Mouse (Mus musculus): ENCODE measurements at regions not wholly inside any gene's neighbourhood (a gene's known extent, or its start where the extent isn't known, plus 50 kb on each side); places are given as distances from the start of the nearest gene placed in this dataset.

- Histone ChIP-seq H3K79me2 (ENCODE audit: control insufficient read depth, insufficient read depth) (no peaks in the 10 kb centered on the region), H3K4me3 (ENCODE audit: insufficient read depth, poor library complexity, severe bottlenecking) (no peak overlapping the region), H3ac (ENCODE audit: control insufficient read depth, insufficient read length, low read depth) (no peak overlapping the region), H3K27me3 (ENCODE audit: control insufficient read depth, insufficient read depth, insufficient read length) (no peaks in the 10 kb centered on the region), H3K36me3 (ENCODE audit: control insufficient read depth, insufficient read depth) (no peaks in the 10 kb centered on the region), H3K79me3 (ENCODE audit: low read depth) (no peaks in the 10 kb centered on the region)
- no peak for TF ChIP-seq FOSL1 (IDR thresholded peaks at IDR 0.05; ENCODE audit: insufficient read depth, low read length, poor library complexity, severe bottlenecking)
- TF ChIP-seq MYOD1 (IDR thresholded peaks at IDR 0.05; ENCODE audit: control insufficient read depth, insufficient read length, low read depth) = no peak
- no peak for TF ChIP-seq MYOG (IDR thresholded peaks at IDR 0.05; ENCODE audit: control insufficient read depth, extremely low read depth, insufficient read length)
- no peak for TF ChIP-seq CTCF (IDR thresholded peaks at IDR 0.05; ENCODE audit: control insufficient read depth, insufficient read depth, insufficient read length)
- TF ChIP-seq USF1 (IDR thresholded peaks at IDR 0.05; ENCODE audit: low read depth) = no peak
- no peak for TF ChIP-seq CEBPB (IDR thresholded peaks at IDR 0.05; ENCODE audit: low read depth)
- TF ChIP-seq MAX (IDR thresholded peaks at IDR 0.05) = no peak
These were observed 132.4 kb downstream of the Bmp2 start for GRCm38 (mm10) chr2:133684367-133684766.

- Histone ChIP-seq H3K27me3 (ENCODE audit: control insufficient read depth, insufficient read depth, insufficient read length) (no peaks in the 10 kb centered on the region), H3K4me3 (ENCODE audit: insufficient read depth, poor library complexity, severe bottlenecking) (no peak overlapping the region), H3ac (ENCODE audit: control insufficient read depth, insufficient read length, low read depth) (no peak overlapping the region), H3K79me3 (ENCODE audit: low read depth) (no peaks in the 10 kb centered on the region), H3K36me3 (ENCODE audit: control insufficient read depth, insufficient read depth) (no peaks in the 10 kb centered on the region), H3K79me2 (ENCODE audit: control insufficient read depth, insufficient read depth) (no peaks in the 10 kb centered on the region)
- TF ChIP-seq CTCF (IDR thresholded peaks at IDR 0.05; ENCODE audit: control insufficient read depth, insufficient read depth, insufficient read length) (no peak), MYOG (IDR thresholded peaks at IDR 0.05; ENCODE audit: control insufficient read depth, extremely low read depth, insufficient read length) (no peak), MAX (IDR thresholded peaks at IDR 0.05) (no peak), USF1 (IDR thresholded peaks at IDR 0.05; ENCODE audit: low read depth) (no peak), CEBPB (IDR thresholded peaks at IDR 0.05; ENCODE audit: low read depth) (no peak)
These were observed 136.3 kb downstream of the Bmp2 start for GRCm38 (mm10) chr2:133688121-133688787.

DNA sequence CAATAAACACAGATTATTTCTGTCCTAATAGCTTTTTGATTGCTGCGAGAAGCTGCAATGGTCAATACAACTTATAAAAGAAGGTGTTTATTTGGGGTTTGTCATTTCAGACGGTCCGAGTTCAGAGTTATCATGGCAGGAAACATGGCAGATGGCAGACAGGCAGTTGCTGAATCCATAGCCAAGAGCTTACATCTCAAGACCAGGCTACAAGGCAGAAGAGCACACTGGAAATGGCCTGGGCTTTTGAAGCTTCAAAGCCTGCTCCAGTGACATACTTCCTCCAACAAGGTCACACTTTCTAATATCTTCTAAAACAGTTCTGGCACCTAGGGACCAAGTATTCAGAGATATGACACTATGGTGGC, 136.8 kb downstream of the Bmp2 start:
- no peak for TF ChIP-seq CTCF (IDR thresholded peaks at IDR 0.05; ENCODE audit: control insufficient read depth, insufficient read depth, insufficient read length)
- no peak for TF ChIP-seq USF1 (IDR thresholded peaks at IDR 0.05; ENCODE audit: low read depth)
- no peak for TF ChIP-seq FOSL1 (IDR thresholded peaks at IDR 0.05; ENCODE audit: insufficient read depth, low read length, poor library complexity, severe bottlenecking)
- TF ChIP-seq CEBPB (IDR thresholded peaks at IDR 0.05; ENCODE audit: low read depth) = no peak
- no peak for TF ChIP-seq MYOG (IDR thresholded peaks at IDR 0.05; ENCODE audit: control insufficient read depth, extremely low read depth, insufficient read length)
- no peak for TF ChIP-seq MYOD1 (IDR thresholded peaks at IDR 0.05; ENCODE audit: control insufficient read depth, insufficient read length, low read depth)
- no peak for TF ChIP-seq MAX (IDR thresholded peaks at IDR 0.05)
- no peak overlapping the region for H3K4me3 ChIP-seq (ENCODE audit: insufficient read depth, poor library complexity, severe bottlenecking)

DNA sequence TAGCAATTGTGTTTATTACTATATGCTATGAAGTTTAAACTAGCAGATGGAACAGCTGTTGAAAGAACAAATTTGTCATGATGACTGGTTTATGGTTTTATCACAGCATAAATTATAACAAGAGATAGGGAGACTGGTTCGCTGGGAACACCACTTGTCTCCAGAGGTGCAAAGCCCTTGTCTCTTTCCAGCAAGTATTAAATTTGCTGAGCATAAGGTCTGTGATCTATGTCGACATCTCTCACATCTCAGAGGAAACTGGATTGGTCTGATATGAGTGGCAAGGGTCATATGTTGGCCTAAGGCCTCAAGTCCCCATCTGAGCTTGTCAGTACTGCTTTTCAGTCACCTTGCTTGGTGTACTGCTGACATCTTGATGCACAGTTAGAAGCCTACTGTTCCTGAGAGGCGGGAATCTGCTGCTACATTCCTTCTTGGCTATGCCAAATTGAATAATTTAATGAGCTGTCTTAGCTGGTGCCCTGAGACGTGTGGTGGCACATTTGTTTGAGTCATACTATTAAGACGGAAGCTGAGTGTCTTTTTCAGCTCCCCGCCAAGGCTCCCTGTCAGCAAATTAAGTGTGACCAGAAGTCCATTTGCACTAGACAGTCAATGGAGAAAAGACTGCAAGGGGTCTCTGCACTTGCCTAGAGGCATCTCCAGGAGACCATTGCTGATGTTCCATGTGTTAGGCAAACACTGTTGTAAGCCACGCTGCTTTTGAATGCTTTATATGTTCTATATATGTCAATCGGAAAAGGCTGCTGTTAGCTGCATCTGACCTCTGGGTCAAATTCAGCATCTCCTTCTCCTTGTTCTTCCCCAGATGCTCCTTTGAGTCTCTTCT, 157.0 kb downstream of the Bmp2 start:
- TF ChIP-seq MYOG (IDR thresholded peaks at IDR 0.05; ENCODE audit: control insufficient read depth, extremely low read depth, insufficient read length) (no peak), MYOD1 (IDR thresholded peaks at IDR 0.05; ENCODE audit: control insufficient read depth, insufficient read length, low read depth) (no peak), CEBPB (IDR thresholded peaks at IDR 0.05; ENCODE audit: low read depth) (no peak), FOSL1 (IDR thresholded peaks at IDR 0.05; ENCODE audit: insufficient read depth, low read length, poor library complexity, severe bottlenecking) (no peak), USF1 (IDR thresholded peaks at IDR 0.05; ENCODE audit: low read depth) (no peak), MAX (IDR thresholded peaks at IDR 0.05) (no peak), CTCF (IDR thresholded peaks at IDR 0.05; ENCODE audit: control insufficient read depth, insufficient read depth, insufficient read length) (no peak)
- no peak overlapping the region for H3ac ChIP-seq (ENCODE audit: control insufficient read depth, insufficient read length, low read depth)
- no peaks in the 10 kb centered on the region for H3K79me3 ChIP-seq (ENCODE audit: low read depth)
- H3K4me3 ChIP-seq (ENCODE audit: insufficient read depth, poor library complexity, severe bottlenecking) = no peak overlapping the region
- H3K36me3 ChIP-seq (ENCODE audit: control insufficient read depth, insufficient read depth) = no peaks in the 10 kb centered on the region
- no peaks in the 10 kb centered on the region for H3K79me2 ChIP-seq (ENCODE audit: control insufficient read depth, insufficient read depth)
- no peaks in the 10 kb centered on the region for H3K27me3 ChIP-seq (ENCODE audit: control insufficient read depth, insufficient read depth, insufficient read length)

More for the DNA sequence above, 136.8 kb downstream of the Bmp2 start:
- Histone ChIP-seq H3K79me3 (ENCODE audit: low read depth) (no peaks in the 10 kb centered on the region), H3K36me3 (ENCODE audit: control insufficient read depth, insufficient read depth) (no peaks in the 10 kb centered on the region), H3ac (ENCODE audit: control insufficient read depth, insufficient read length, low read depth) (no peak overlapping the region), H3K27me3 (ENCODE audit: control insufficient read depth, insufficient read depth, insufficient read length) (no peaks in the 10 kb centered on the region), H3K79me2 (ENCODE audit: control insufficient read depth, insufficient read depth) (no peaks in the 10 kb centered on the region)

- Histone ChIP-seq H3K79me3 (ENCODE audit: low read depth) (no peaks in the 10 kb centered on the region), H3ac (ENCODE audit: control insufficient read depth, insufficient read length, low read depth) (no peak overlapping the region), H3K79me2 (ENCODE audit: control insufficient read depth, insufficient read depth) (no peaks in the 10 kb centered on the region), H3K27me3 (ENCODE audit: control insufficient read depth, insufficient read depth, insufficient read length) (no peaks in the 10 kb centered on the region), H3K36me3 (ENCODE audit: control insufficient read depth, insufficient read depth) (no peaks in the 10 kb centered on the region), H3K4me3 (ENCODE audit: insufficient read depth, poor library complexity, severe bottlenecking) (no peak overlapping the region)
- TF ChIP-seq MAX (IDR thresholded peaks at IDR 0.05) (no peak), MYOG (IDR thresholded peaks at IDR 0.05; ENCODE audit: control insufficient read depth, extremely low read depth, insufficient read length) (no peak), CEBPB (IDR thresholded peaks at IDR 0.05; ENCODE audit: low read depth) (no peak), USF1 (IDR thresholded peaks at IDR 0.05; ENCODE audit: low read depth) (no peak), CTCF (IDR thresholded peaks at IDR 0.05; ENCODE audit: control insufficient read depth, insufficient read depth, insufficient read length) (no peak), FOSL1 (IDR thresholded peaks at IDR 0.05; ENCODE audit: insufficient read depth, low read length, poor library complexity, severe bottlenecking) (no peak), MYOD1 (IDR thresholded peaks at IDR 0.05; ENCODE audit: control insufficient read depth, insufficient read length, low read depth) (no peak)
These were observed 164.3 kb downstream of the Bmp2 start for GRCm38 (mm10) chr2:133716243-133716642.

Measured in C2C12 (cell line).